Mouse (Mus musculus): ENCODE measurements around the gene Dcbld1. TPM values are rescaled to one million over a fixed set of nuclear protein-coding genes. Genes with fewer than 3 reads are reported as not detected.
"Not testable (repeated sequence)": the region's sequence is repeated elsewhere in the genome, so short reads cannot be mapped to it uniquely, and the experiment has no call there.

Dcbld1 gene
- polyA plus RNA-seq, 1 experiment from 2014 or later, result 8.8 TPM

- 47% methylated on average over 15 of the region's 15 CpGs for WGBS
- H3K27ac ChIP-seq (ENCODE audit: low read length), result peak overlapping the region; percentile 57
Measured at GRCm38 (mm10) chr10:52274910-52275604, 41.6 kb downstream of the Dcbld1 start.

DNA sequence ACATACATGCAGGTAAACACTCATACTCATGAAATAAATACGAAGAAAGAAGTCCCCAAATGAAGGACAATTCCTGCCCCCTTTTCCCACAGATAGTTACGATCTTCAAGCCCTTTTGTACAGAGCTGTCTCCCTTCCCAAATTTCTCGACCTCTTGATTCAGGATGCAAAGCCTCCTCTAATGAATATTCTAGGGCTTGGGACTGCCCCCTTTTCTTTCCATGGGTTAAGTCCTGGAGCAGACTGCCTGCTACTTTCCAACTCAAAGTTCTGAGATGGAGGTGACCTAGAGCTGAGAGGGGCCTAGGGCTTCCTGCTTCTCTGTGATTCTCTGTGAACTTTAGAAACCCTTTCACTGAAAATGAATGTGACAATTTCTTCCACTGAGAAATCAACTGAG lies 43.2 kb downstream of the Dcbld1 start:
- H3K36me3 ChIP-seq (ENCODE audit: control insufficient read depth, insufficient read depth), result no peaks in the 10 kb centered on the region
- H3K27me3 ChIP-seq (ENCODE audit: control insufficient read depth, insufficient read depth, low read length), result no peaks in the 10 kb centered on the region
- no peak for ATAC-seq (replicated peaks; ENCODE audit: extremely low read depth, insufficient read depth, low FRiP score)
- H3K4me1 ChIP-seq (ENCODE audit: control insufficient read depth, insufficient read depth, low read length), result peaks cover 7% of the 10 kb centered on the region
- 85% methylated on average over 3 of the region's 3 CpGs for WGBS
- no peak overlapping the region for H3K27ac ChIP-seq (ENCODE audit: low read length)
- H3K9ac ChIP-seq (ENCODE audit: low read length), result no peak overlapping the region
- H3K9me3 ChIP-seq (replicated peaks; ENCODE audit: control insufficient read depth, low read length), result no peaks in the 10 kb centered on the region
- no peak overlapping the region for H3K4me2 ChIP-seq (ENCODE audit: low read depth, low read length)
- H3K4me3 ChIP-seq (ENCODE audit: low read length), result no peak overlapping the region

More at GRCm38 (mm10) chr10:52274910-52275604, 41.6 kb downstream of the Dcbld1 start:
- H3K4me1 ChIP-seq (ENCODE audit: control insufficient read depth, insufficient read depth, low read length), result peaks cover 7% of the 10 kb centered on the region
- no peak overlapping the region for H3K4me3 ChIP-seq (ENCODE audit: low read length)
- H3K9ac ChIP-seq (ENCODE audit: low read length), result no peak overlapping the region
- H3K4me2 ChIP-seq (ENCODE audit: low read depth, low read length), result no peak overlapping the region
- H3K9me3 ChIP-seq (replicated peaks; ENCODE audit: control insufficient read depth, low read length), result no peaks in the 10 kb centered on the region
- 0 out of 2 replicates have a peak, but pooled peaks have one; percentile 28 for ATAC-seq (replicated peaks; ENCODE audit: extremely low read depth, insufficient read depth, low FRiP score)
- H3K27me3 ChIP-seq (ENCODE audit: control insufficient read depth, insufficient read depth, low read length), result no peaks in the 10 kb centered on the region
- H3K36me3 ChIP-seq (ENCODE audit: control insufficient read depth, insufficient read depth), result no peaks in the 10 kb centered on the region

DNA sequence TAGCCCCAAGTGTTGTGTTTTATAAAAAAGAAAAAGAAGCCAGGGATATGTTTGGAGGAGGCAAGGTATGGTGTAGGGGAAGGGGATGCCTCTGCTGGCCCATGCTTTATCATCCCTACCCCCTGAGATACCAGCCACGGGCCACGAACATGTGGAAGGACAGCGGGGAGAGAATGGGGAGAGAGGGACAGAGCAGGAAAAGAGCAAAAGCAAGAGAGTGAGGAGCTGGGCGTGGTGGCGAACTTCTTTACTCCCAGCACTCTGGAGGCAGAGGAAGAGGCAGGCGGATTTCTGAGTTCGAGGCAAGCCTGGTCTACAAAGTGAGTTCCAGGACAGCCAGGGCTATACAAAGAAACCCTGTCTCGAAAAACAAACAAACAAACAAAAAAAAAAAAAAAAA lies 44.1 kb downstream of the Dcbld1 start:
- ATAC-seq (replicated peaks; ENCODE audit: extremely low read depth, insufficient read depth, low FRiP score); H3K27ac ChIP-seq (ENCODE audit: low read length): not testable (repeated sequence)

GRCm38 (mm10) chr10:52278011-52278434 lies 44.6 kb downstream of the Dcbld1 start:
- Histone ChIP-seq H3K27me3 (ENCODE audit: control insufficient read depth, insufficient read depth, low read length) (no peaks in the 10 kb centered on the region), H3K9me3 (replicated peaks; ENCODE audit: control insufficient read depth, low read length) (no peaks in the 10 kb centered on the region), H3K27ac (ENCODE audit: low read length) (no peak overlapping the region), H3K4me3 (ENCODE audit: low read length) (no peak overlapping the region), H3K4me2 (ENCODE audit: low read depth, low read length) (no peak overlapping the region), H3K4me1 (ENCODE audit: control insufficient read depth, insufficient read depth, low read length) (peaks cover 7% of the 10 kb centered on the region), H3K9ac (ENCODE audit: low read length) (no peak overlapping the region), H3K36me3 (ENCODE audit: control insufficient read depth, insufficient read depth) (no peaks in the 10 kb centered on the region)
- 58% methylated on average over 9 of the region's 9 CpGs for WGBS
- ATAC-seq (replicated peaks; ENCODE audit: extremely low read depth, insufficient read depth, low FRiP score), result no peak

More for the DNA sequence above, 44.1 kb downstream of the Dcbld1 start:
- not testable (repeated sequence) for H3K4me1 ChIP-seq (ENCODE audit: control insufficient read depth, insufficient read depth, low read length); H3K27me3 ChIP-seq (ENCODE audit: control insufficient read depth, insufficient read depth, low read length); H3K9ac ChIP-seq (ENCODE audit: low read length); H3K4me3 ChIP-seq (ENCODE audit: low read length); H3K9me3 ChIP-seq (replicated peaks; ENCODE audit: control insufficient read depth, low read length); H3K4me2 ChIP-seq (ENCODE audit: low read depth, low read length); H3K36me3 ChIP-seq (ENCODE audit: control insufficient read depth, insufficient read depth)
- 84% methylated on average over 8 of the region's 8 CpGs for WGBS

GRCm38 (mm10) chr10:52278866-52279265 lies 45.4 kb downstream of the Dcbld1 start:
- no peak overlapping the region for H3K27ac ChIP-seq (ENCODE audit: low read length)
- H3K36me3 ChIP-seq (ENCODE audit: control insufficient read depth, insufficient read depth), result no peaks in the 10 kb centered on the region
- H3K4me1 ChIP-seq (ENCODE audit: control insufficient read depth, insufficient read depth, low read length), result peaks cover 7% of the 10 kb centered on the region
- WGBS, result 49% methylated on average over 3 of the region's 3 CpGs
- no peaks in the 10 kb centered on the region for H3K27me3 ChIP-seq (ENCODE audit: control insufficient read depth, insufficient read depth, low read length)
- no peak for ATAC-seq (replicated peaks; ENCODE audit: extremely low read depth, insufficient read depth, low FRiP score)
- no peak overlapping the region for H3K9ac ChIP-seq (ENCODE audit: low read length)
- H3K4me2 ChIP-seq (ENCODE audit: low read depth, low read length), result no peak overlapping the region
- no peaks in the 10 kb centered on the region for H3K9me3 ChIP-seq (replicated peaks; ENCODE audit: control insufficient read depth, low read length)
- H3K4me3 ChIP-seq (ENCODE audit: low read length), result no peak overlapping the region

- ATAC-seq (replicated peaks; ENCODE audit: extremely low read depth, insufficient read depth, low FRiP score), result no peak
- Histone ChIP-seq H3K4me1 (ENCODE audit: control insufficient read depth, insufficient read depth, low read length) (peaks cover 5% of the 10 kb centered on the region; the same call in 1 of the 2 replicates), H3K4me2 (ENCODE audit: low read depth, low read length) (no peak overlapping the region), H3K9ac (ENCODE audit: low read length) (no peak overlapping the region), H3K27me3 (ENCODE audit: control insufficient read depth, insufficient read depth, low read length) (no peaks in the 10 kb centered on the region), H3K36me3 (ENCODE audit: control insufficient read depth, insufficient read depth) (no peaks in the 10 kb centered on the region), H3K27ac (ENCODE audit: low read length) (no peak overlapping the region), H3K9me3 (replicated peaks; ENCODE audit: control insufficient read depth, low read length) (no peaks in the 10 kb centered on the region), H3K4me3 (ENCODE audit: low read length) (no peak overlapping the region)
- WGBS, result 80% methylated on average over 4 of the region's 4 CpGs
Measured at GRCm38 (mm10) chr10:52279876-52280275, 46.5 kb downstream of the Dcbld1 start.

DNA sequence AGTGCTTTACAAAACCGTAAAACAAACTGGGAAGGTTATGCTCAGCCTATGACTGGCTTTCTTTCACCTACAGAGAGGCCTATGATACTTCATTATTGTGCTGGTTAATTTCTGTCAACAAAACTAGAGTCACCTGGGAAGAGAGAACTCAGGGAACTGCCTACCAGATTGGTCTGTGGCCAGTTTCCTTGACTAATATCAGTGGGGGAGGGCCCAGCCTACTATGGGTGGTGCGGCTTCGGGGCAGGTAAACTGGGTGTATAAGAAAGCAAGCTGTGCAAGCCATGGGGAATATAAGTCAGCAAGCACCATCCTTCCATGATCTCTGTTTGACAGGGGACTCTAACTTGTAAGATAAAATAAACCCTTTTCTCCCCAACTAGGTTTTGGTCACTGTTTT lies 47.2 kb downstream of the Dcbld1 start:
- Histone ChIP-seq H3K36me3 (ENCODE audit: control insufficient read depth, insufficient read depth) (no peaks in the 10 kb centered on the region), H3K9me3 (replicated peaks; ENCODE audit: control insufficient read depth, low read length) (no peaks in the 10 kb centered on the region), H3K4me2 (ENCODE audit: low read depth, low read length) (no peak overlapping the region), H3K27me3 (ENCODE audit: control insufficient read depth, insufficient read depth, low read length) (no peaks in the 10 kb centered on the region), H3K27ac (ENCODE audit: low read length) (no peak overlapping the region), H3K4me3 (ENCODE audit: low read length) (no peak overlapping the region), H3K9ac (ENCODE audit: low read length) (no peak overlapping the region), H3K4me1 (ENCODE audit: control insufficient read depth, insufficient read depth, low read length) (peaks cover 5% of the 10 kb centered on the region; the same call in 1 of the 2 replicates)
- WGBS, result 94% methylated on average over 3 of the region's 3 CpGs
- ATAC-seq (replicated peaks; ENCODE audit: extremely low read depth, insufficient read depth, low FRiP score), result no peak

DNA sequence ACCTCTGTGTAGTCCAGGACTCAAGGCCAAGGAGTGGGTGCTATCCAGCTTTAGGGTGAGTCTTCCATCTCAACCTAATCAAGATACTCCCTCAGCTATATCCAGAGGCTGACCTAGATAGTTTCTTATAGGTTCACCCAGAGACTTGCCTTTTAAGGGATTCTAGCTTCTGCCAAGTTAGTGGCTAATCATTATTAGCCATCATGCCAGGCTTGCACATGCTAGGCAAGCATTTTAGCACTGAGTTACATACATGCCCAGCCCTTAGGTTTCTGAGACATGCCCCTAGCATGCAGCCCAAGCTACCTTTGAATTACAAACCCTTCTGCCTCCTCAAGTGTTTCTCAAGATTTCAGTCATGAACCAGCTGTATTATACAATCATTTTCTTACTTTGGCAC lies 47.9 kb downstream of the Dcbld1 start:
- Histone ChIP-seq H3K27me3 (ENCODE audit: control insufficient read depth, insufficient read depth, low read length) (no peaks in the 10 kb centered on the region), H3K4me2 (ENCODE audit: low read depth, low read length) (no peak overlapping the region), H3K9me3 (replicated peaks; ENCODE audit: control insufficient read depth, low read length) (no peaks in the 10 kb centered on the region), H3K9ac (ENCODE audit: low read length) (no peak overlapping the region), H3K4me1 (ENCODE audit: control insufficient read depth, insufficient read depth, low read length) (peaks cover 5% of the 10 kb centered on the region; the same call in 1 of the 2 replicates), H3K4me3 (ENCODE audit: low read length) (no peak overlapping the region), H3K27ac (ENCODE audit: low read length) (no peak overlapping the region), H3K36me3 (ENCODE audit: control insufficient read depth, insufficient read depth) (no peaks in the 10 kb centered on the region)
- ATAC-seq (replicated peaks; ENCODE audit: extremely low read depth, insufficient read depth, low FRiP score), result no peak

GRCm38 (mm10) chr10:52284578-52284977 lies 51.2 kb downstream of the Dcbld1 start:
- Histone ChIP-seq H3K27ac (ENCODE audit: low read length) (no peak overlapping the region), H3K4me3 (ENCODE audit: low read length) (no peak overlapping the region), H3K9me3 (replicated peaks; ENCODE audit: control insufficient read depth, low read length) (no peaks in the 10 kb centered on the region), H3K27me3 (ENCODE audit: control insufficient read depth, insufficient read depth, low read length) (no peaks in the 10 kb centered on the region), H3K9ac (ENCODE audit: low read length) (no peak overlapping the region), H3K36me3 (ENCODE audit: control insufficient read depth, insufficient read depth) (no peaks in the 10 kb centered on the region; the same call in 1 of the 2 replicates), H3K4me2 (ENCODE audit: low read depth, low read length) (no peak overlapping the region), H3K4me1 (ENCODE audit: control insufficient read depth, insufficient read depth, low read length) (no peaks in the 10 kb centered on the region)
- ATAC-seq (replicated peaks; ENCODE audit: extremely low read depth, insufficient read depth, low FRiP score), result no peak
- 68% methylated on average over 8 of the region's 8 CpGs for WGBS
